Mouse (Mus musculus) limb, embryonic 10.5 days (tissue): ENCODE measurements around the gene Rab3d. TPM values are rescaled to one million over a fixed set of nuclear protein-coding genes. Genes with fewer than 3 reads are reported as not detected.
A peak's percentile ranks its signal among the peaks of the same experiment; 100 is the strongest.

Source experiments
- DNase-seq: peaks from one replicate; pipeline ENCODE4 v3.0.0-alpha.2; 2017; ENCODE audit warnings: low spot score
- H3K27ac ChIP-seq: fragments of 300-500 bp; sonication (generic); 2 replicates; pipeline ENCODE4 v1.5.1; 2016; ENCODE audit warnings: mild to moderate bottlenecking
- H3K27me3 ChIP-seq: fragments of 300-500 bp; sonication (generic); 2 replicates; pipeline ENCODE4 v1.6.1; 2016; ENCODE audit warnings: low read depth, mild to moderate bottlenecking; ENCODE audit not compliant: poor library complexity, severe bottlenecking
- H3K36me3 ChIP-seq: fragments of 300-500 bp; sonication (generic); 2 replicates; pipeline ENCODE4 v1.6.1; 2016; ENCODE audit warnings: mild to moderate bottlenecking, moderate library complexity
- H3K4me1 ChIP-seq: fragments of 300-500 bp; sonication (generic); 2 replicates; pipeline ENCODE4 v1.6.1; 2016
- H3K4me3 ChIP-seq: fragments of 300-500 bp; sonication (generic); 2 replicates; pipeline ENCODE4 v1.5.1; 2016; ENCODE audit warnings: mild to moderate bottlenecking, moderate library complexity
- H3K9me3 ChIP-seq: fragments of 300-500 bp; sonication (generic); replicated peaks from 2 replicates; pipeline ENCODE4 v1.6.1; 2016; ENCODE audit warnings: mild to moderate bottlenecking
- WGBS: fragments of 180-500 bp; shearing (Covaris S2); methylation state at CpG from one replicate; pipeline ENCODE4 v1.1.7; 2016; 5-methylcytosine and 5-hydroxymethylcytosine counted together
- polyA plus RNA-seq: library from polyadenylated mRNA; unstranded; fragments of >200 nt; fragmentation: Nextera tagmentation; extraction: Ambion mirVana; gene quantifications from 2 replicates; pipeline ENCODE4 v1.2.1, GENCODE M21; 2016

The Rab3d gene
- polyA plus RNA-seq, 1 experiment from 2014 or later = 5.0 TPM

DNA sequence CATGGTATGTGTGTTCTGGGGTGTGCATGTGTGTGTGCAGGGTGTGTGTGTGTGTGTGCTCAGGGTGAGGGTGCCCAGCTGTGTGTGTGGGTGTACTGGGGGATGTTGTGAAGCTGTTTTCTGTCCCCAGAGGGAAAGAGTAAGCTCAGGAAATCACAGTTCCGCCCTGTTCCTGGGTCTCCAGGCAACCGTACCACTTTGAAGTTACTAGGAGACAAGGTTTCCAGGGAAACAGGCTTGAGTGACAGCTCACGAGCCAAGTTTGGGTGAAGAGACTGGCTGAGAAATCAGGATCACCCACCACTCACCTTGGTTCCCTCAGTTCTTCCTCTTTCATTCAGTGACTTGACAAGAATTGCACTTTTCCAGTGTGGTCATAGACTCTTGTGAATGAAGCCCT lies 35.6 kb upstream of the Rab3d start:
- no peak for DNase-seq
- Histone ChIP-seq H3K36me3 (peaks cover 9% of the 10 kb centered on the region), H3K9me3 (no peaks in the 10 kb centered on the region), H3K4me3 (no peak overlapping the region), H3K4me1 (peaks cover 11% of the 10 kb centered on the region), H3K27me3 (peaks cover 14% of the 10 kb centered on the region), H3K27ac (no peak overlapping the region)
- 11% methylated on average over 3 of the region's 3 CpGs for WGBS

DNA sequence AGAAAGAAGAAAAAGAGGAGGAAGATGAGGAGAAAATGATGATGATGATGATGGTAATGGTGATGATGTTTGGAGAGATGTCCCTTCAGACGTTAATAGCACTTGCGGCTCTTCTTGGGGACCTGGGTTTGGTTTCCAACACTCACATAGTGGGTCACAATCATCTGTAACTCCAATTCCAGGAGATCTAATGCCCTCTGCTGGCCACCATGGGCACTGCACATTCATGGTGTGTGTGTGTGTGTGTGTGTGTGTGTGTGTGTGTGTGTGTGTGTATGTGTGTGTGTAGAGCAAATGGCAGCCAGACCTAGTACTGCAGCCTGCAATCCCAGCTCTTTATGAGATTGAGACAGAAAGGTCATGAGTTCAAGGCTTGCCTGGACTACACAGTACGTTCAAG lies 34.0 kb upstream of the Rab3d start:
- 77% methylated on average over 3 of the region's 3 CpGs for WGBS

GRCm38 (mm10) chr9:21950322-21950721 lies 32.3 kb upstream of the Rab3d start:
- peaks cover 41% of the 10 kb centered on the region for H3K27me3 ChIP-seq
- H3K4me1 ChIP-seq = peaks cover 15% of the 10 kb centered on the region
- peak; percentile 94 for DNase-seq
- H3K27ac ChIP-seq = no peak overlapping the region
- H3K9me3 ChIP-seq = no peaks in the 10 kb centered on the region
- 18% methylated on average over 11 of the region's 11 CpGs for WGBS
- no peak overlapping the region for H3K4me3 ChIP-seq
- H3K36me3 ChIP-seq = no peaks in the 10 kb centered on the region

More for the DNA sequence above, 34.0 kb upstream of the Rab3d start:
- Histone ChIP-seq H3K36me3 (no peaks in the 10 kb centered on the region), H3K27ac (no peak overlapping the region), H3K4me1 (peaks cover 21% of the 10 kb centered on the region), H3K9me3 (no peaks in the 10 kb centered on the region), H3K4me3 (no peak overlapping the region), H3K27me3 (peaks cover 26% of the 10 kb centered on the region)
- DNase-seq = no peak

GRCm38 (mm10) chr9:21948790-21949189 lies 30.8 kb upstream of the Rab3d start:
- H3K9me3 ChIP-seq = no peaks in the 10 kb centered on the region
- H3K36me3 ChIP-seq = no peaks in the 10 kb centered on the region
- H3K4me1 ChIP-seq = peaks cover 17% of the 10 kb centered on the region
- no peak overlapping the region for H3K27ac ChIP-seq
- peaks cover 56% of the 10 kb centered on the region for H3K27me3 ChIP-seq
- no peak for DNase-seq
- no peak overlapping the region for H3K4me3 ChIP-seq
- 67% methylated on average over 6 of the region's 6 CpGs for WGBS

DNA sequence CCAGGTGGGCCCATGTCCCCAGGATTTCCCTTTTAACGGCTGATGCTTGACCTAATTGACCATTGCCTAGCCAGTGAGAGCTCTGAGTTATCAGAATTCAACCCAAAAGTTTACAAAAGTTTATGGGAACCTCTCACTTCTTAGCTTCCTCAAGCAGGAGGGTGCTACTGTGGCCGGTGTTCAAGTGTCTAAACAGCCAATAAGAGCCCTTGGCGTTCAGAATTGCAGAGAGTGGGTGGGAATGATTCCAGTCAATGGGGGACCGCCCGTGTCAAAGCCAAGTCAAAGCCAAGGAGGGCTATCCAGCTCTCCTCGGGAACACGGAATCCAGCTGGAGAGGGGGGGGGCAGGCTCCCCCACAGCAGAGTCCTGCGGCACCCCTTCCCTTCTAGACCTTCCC lies 30.2 kb upstream of the Rab3d start:
- DNase-seq = no peak
- Histone ChIP-seq H3K4me3 (no peak overlapping the region; the same call in 1 of the 2 replicates), H3K9me3 (no peaks in the 10 kb centered on the region), H3K4me1 (peaks cover 15% of the 10 kb centered on the region), H3K36me3 (no peaks in the 10 kb centered on the region), H3K27ac (no peak overlapping the region), H3K27me3 (peaks cover 63% of the 10 kb centered on the region)
- 53% methylated on average over 8 of the region's 8 CpGs for WGBS

- Histone ChIP-seq H3K4me3 (peak overlapping the region; percentile 35), H3K36me3 (no peaks in the 10 kb centered on the region), H3K4me1 (peaks cover 15% of the 10 kb centered on the region), H3K27me3 (peaks cover 64% of the 10 kb centered on the region), H3K27ac (no peak overlapping the region), H3K9me3 (no peaks in the 10 kb centered on the region)
- no peak for DNase-seq
- 5% methylated on average over 28 of the region's 28 CpGs for WGBS
These were observed 29.6 kb upstream of the Rab3d start for GRCm38 (mm10) chr9:21947540-21948130.

- Histone ChIP-seq H3K27ac (no peak overlapping the region), H3K36me3 (no peaks in the 10 kb centered on the region), H3K27me3 (peaks cover 61% of the 10 kb centered on the region), H3K4me3 (no peak overlapping the region), H3K9me3 (no peaks in the 10 kb centered on the region), H3K4me1 (peaks cover 15% of the 10 kb centered on the region)
- DNase-seq = peak; percentile 61
- 18% methylated on average over 23 of the region's 23 CpGs for WGBS
These were observed 26.3 kb upstream of the Rab3d start for GRCm38 (mm10) chr9:21944267-21944666.

DNA sequence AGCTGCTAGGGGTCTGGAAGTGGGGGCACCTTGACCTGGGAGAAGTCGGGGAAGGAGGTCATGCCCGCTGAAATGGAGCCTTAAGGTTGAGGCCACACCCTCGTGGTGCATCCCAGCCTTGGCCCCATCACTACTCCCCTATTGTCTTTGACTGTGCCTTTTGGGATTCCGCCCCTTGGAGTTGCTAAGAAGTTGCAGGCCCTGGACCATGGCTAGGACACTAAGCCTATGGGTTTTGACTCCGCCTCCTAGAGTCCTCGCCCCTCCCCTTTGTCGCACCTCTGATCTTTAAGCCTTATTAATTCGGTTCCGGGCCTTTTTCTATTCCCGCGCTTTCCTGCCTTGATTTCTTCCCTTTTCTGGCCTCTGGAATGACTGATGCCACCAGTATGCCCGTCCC lies 25.6 kb upstream of the Rab3d start:
- Histone ChIP-seq H3K4me1 (peaks cover 15% of the 10 kb centered on the region), H3K36me3 (no peaks in the 10 kb centered on the region), H3K27ac (no peak overlapping the region), H3K27me3 (peaks cover 55% of the 10 kb centered on the region), H3K4me3 (no peak overlapping the region), H3K9me3 (no peaks in the 10 kb centered on the region)
- 48% methylated on average over 12 of the region's 12 CpGs for WGBS
- DNase-seq = no peak

DNA sequence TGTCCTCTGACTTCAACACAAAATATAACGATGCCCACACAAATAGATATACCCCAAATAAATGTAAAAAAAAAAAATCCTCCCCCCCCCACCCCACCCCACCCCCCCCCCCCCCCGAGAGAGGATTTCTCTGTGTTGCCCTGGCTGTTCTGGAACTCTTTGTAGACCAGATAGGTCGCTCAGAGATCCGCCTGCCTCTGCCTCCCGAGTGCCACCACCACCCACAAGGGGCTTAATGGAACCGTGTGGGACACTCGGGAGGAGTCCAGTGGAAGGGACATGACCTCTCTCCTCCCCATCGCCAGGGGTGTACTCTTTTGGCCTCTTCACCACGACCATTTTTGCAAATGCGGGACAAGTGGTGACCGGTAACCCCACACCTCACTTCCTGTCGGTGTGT lies 25.1 kb upstream of the Rab3d start:
- DNase-seq = no peak
- peaks cover 15% of the 10 kb centered on the region for H3K4me1 ChIP-seq
- H3K9me3 ChIP-seq = no peaks in the 10 kb centered on the region
- H3K27me3 ChIP-seq = peaks cover 49% of the 10 kb centered on the region
- no peaks in the 10 kb centered on the region for H3K36me3 ChIP-seq
- no peak overlapping the region for H3K4me3 ChIP-seq
- WGBS = 76% methylated on average over 12 of the region's 12 CpGs
- H3K27ac ChIP-seq = no peak overlapping the region

DNA sequence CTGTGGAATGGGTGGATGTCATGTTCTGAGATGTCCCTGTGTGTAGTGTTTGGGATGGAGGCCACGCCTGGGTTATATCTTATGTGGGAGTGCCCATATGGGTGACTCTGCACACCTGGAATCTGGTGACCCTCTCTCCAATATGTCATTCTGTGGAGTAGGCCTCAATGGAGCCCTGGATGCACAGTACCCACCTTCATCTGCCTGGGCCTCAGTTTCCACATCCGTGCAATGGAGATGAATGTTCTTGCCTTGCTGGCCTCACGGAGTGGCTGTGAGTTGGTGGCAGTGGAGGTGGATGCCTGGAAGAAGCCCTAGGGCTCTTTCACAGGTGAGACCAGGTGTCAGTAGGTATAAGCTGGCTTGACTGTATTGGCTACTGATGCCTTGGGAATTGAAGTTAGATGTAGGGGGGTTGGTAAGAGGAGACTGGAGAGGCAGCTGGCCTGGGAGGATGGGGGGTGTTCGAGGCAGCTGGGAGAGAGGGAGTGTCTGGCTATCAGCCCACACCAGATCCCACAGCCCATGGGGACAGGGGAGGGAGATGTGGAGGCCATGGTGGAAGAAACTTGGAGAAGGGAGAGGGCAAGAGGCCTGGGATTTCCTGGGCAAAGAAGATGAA lies 20.4 kb upstream of the Rab3d start:
- Histone ChIP-seq H3K27ac (no peak overlapping the region), H3K36me3 (no peaks in the 10 kb centered on the region), H3K9me3 (no peaks in the 10 kb centered on the region), H3K4me1 (peaks cover 17% of the 10 kb centered on the region), H3K4me3 (no peak overlapping the region), H3K27me3 (peaks cover 13% of the 10 kb centered on the region)
- WGBS = 86% methylated on average over 4 of the region's 4 CpGs
- no peak for DNase-seq

GRCm38 (mm10) chr9:21937711-21938175 lies 19.8 kb upstream of the Rab3d start:
- H3K9me3 ChIP-seq = no peaks in the 10 kb centered on the region
- H3K4me3 ChIP-seq = peak overlapping the region; percentile 69
- H3K27ac ChIP-seq = no peak overlapping the region
- WGBS = 82% methylated on average over 4 of the region's 4 CpGs
- H3K4me1 ChIP-seq = peaks cover 17% of the 10 kb centered on the region
- H3K36me3 ChIP-seq = no peaks in the 10 kb centered on the region
- no peak for DNase-seq
- peaks cover 9% of the 10 kb centered on the region for H3K27me3 ChIP-seq

DNA sequence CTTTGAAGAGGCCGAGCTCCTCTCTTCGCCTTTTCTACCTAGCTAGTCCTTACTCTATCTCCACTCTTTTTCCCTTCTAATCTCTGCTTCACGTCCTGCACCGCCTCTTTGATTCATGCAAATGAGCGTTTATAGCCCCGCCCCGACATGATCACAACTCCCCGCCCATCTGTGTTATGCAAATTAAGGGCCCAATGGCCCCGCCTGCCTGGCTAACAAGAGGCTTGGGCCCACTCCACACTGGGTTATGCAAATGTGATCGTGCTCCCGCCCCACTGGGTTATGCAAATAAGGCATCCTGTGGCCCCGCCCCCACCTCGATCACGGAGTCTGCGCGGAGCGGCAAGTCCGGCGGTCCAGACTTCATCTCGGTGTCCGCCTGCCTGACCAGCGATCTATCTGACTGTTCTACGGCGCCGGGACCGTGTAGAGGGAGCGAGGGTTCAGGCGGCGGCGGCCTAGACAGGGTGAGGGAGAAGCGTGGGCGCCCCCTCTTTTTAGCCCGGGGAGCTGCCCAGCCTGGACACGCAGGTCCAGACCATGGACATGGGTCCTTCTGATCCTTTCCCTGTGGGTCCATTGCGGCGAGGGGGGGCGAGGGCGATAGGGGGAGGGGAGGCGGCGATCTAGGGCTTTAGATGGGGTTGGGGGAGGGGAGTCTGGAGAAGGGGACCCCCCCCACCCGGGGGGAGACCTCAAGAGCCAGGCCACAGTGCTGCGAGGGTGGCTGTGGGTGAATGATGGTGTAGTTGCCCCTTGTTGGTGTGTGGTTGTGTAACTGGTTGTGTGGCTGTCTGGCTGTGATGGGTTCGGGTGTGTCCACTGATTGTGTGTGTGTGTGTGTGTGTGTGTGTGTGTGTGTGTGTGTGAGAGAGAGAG lies 18.9 kb upstream of the Rab3d start, which contains the start of gene Plppr2:
Gene Plppr2, plus strand, starts transcription at position 342 of the 879 bp plus-strand sequence.
- Histone ChIP-seq H3K9me3 (no peaks in the 10 kb centered on the region), H3K4me3 (peak within 1 kb of the TSS; percentile 69), H3K4me1 (peaks cover 17% of the 10 kb centered on the region), H3K27ac (peak within 1 kb of the TSS; percentile 82), H3K36me3 (no peaks in the 10 kb centered on the region), H3K27me3 (peaks cover 9% of the 10 kb centered on the region)
- peak; percentile 94 for DNase-seq
- WGBS = 5% methylated on average over 43 of the region's 43 CpGs
